Mouse (Mus musculus) lung, postnatal 10 days (tissue): ENCODE measurements around the gene Twsg1.
"Not testable (repeated sequence)": the region's sequence is repeated elsewhere in the genome, so short reads cannot be mapped to it uniquely, and the experiment has no call there.

Experiments
- DNase-seq: peaks from one replicate; pipeline ENCODE4 v3.0.0; 2021

The Twsg1 gene

DNA sequence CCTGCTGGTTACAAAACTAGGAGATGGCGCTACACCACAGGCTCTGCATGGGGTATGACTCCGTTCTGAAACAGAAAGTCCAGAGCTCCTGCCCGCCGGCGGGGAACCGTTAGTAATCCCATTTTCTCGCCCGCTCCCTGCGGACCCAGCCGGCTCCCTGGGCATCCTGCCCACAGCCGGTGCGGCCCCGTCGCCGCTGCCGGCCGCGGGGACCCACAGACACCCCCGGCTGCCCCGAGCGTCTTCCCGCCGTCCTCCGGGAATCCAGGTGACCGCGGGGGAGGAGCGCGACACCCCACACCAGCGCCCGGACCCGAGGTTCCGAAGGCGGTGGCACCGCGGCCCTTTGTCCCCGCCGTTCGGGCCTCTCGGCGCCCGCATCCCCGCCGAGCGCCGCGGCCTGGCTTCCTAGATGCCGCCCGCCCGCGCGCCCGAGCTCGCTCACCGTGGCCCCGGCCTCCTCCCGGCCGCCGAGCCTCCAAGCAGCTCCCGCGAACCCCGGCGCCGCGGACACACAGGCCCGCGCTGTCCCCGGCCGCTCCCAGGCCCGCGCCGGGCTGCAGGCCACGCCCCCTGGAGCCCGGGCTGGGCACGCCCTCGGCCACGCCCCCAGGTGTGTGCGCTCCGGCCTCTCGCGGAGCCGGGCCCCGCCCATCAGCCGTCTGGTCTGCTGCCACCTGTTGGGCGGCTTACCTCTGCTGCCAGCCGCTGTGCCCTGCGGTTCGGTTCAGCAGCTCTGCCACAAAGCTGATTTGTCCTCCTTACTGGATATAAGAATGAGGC lies at the start of gene Twsg1:
Gene Twsg1, minus strand, starts transcription at position 605 of the 783 bp plus-strand sequence.
- peak; percentile 93 for DNase-seq

DNA sequence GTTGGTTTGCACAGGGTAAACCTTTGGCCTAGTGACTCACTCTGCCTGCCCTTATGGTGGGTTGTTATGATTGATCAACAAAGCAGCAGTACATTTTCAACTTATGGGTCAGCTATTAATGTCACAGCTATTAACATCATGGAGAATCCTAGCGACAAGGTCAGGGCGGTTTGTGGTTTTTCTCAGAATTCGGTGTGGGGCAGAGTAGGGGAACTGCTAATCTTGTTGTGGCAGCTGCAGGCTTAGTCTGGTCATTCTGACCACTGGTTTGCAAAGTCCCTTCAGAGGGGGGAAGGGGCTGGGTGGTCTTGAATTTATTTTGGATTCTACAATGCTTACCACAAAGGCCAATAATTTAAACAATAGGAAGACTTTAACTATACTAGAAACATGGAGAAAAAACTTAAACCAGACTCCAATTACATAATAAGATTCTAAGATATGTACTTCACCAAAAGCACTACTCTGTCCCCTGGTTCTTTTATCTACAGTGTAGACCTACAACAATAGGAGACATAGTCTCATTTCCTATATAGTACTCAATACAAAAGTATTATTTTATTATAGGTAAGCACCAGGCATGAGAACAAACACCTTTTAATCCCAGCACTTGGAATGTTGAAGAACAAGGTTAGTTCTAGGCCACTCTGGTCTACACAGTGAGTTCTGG lies 37.3 kb upstream of the Twsg1 start:
- DNase-seq, result no peak

DNA sequence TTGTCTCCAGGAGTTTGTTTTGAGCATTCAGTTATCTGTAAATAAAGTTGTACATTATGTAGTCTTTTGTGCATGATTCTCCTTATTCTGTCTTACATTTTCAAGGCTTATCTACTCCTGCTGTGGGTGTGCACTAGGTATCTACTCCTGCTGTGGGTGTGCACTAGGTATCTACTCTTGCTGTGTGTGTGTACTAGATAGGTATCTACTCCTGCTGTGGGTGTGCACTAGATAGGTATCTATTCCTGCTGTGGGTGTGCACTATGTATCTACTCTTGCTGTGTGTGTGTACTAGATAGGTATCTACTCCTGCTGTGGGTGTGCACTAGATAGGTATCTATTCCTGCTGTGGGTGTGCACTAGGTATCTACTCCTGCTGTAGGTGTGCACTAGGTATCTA lies 25.7 kb upstream of the Twsg1 start:
- DNase-seq, result not testable (repeated sequence)

DNA sequence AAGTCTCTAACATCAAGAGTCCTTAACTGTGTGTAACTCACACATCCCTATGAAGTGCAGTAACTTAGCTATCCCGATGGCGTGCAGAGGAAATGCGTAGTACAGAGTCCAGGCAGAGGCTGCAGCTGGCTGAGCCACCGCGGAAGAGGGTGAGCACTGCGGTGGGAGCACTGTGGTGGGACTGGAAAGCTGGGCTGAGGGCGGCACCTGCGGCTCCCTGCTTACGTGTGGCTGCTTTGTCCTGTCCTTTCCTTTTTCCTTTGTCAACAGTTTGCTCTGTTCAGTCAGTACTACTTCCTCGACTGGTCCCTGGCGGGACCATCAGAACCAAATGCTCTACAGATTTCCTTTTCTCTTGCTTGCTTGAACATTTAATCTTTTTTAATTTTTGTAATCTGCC lies 16.7 kb upstream of the Twsg1 start:
- DNase-seq, result no peak

DNA sequence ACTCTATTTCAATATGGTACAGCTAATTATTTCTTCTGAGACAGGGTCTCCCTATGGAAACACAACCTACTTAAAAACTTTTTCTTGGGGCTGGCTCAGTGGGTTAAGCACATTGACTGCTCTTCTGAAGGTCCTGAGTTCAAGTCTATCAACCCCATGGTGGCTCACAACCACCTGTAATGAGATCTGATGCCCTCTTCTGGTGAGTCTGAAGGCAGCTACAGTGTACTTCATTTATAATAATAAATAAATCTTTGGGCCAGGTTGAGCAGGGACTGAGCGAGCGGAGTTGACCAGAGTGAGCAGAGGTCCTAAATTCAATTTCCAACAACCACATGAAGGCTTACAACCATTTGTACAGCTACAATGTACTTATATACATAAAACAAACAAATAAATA lies 11.2 kb upstream of the Twsg1 start:
- DNase-seq, result no peak

DNA sequence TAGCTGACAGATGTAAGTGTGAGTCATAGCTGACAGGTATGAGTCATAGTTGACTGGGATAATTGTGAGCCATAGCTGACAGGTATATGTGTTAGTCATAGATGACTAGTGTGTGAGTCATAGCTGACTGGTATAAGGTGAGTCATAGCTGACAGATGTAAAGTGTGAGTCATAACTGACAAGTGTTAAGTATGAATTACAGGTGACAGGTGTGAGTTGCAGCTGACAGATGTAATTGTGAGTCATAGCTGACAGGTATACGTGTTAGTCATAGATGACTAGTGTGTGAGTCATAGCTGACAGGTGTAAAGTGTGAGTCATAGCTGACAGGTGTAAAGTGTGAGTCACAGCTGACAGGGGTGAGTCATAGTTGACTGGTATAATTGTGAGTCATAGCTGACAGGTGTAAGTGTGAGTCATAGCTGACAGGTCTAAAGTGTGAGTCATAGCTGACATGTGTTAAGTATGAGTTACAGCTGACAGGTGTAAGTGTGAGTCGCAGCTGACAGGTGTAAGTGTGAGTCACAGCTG lies 10.6 kb upstream of the Twsg1 start:
- DNase-seq, result no peak

DNA sequence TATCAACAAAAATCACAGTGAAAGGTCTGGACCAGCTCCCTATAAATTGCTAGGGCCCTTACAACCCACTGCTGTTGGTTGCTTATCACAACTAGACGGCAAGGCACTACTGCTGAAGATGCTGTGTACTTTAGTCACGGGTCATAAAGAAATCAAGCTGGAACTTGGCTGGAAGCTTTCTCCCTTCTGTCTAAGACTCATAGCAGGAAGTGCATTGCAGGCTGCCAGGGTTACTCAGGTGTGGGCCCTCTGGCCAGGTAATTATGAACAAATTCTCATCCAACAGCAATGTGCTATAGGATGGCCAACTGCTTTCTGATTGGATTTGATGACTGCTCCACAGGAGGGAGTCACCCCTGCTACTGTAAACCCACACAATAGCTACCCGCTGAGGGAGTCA lies 8.0 kb upstream of the Twsg1 start:
- DNase-seq, result no peak

DNA sequence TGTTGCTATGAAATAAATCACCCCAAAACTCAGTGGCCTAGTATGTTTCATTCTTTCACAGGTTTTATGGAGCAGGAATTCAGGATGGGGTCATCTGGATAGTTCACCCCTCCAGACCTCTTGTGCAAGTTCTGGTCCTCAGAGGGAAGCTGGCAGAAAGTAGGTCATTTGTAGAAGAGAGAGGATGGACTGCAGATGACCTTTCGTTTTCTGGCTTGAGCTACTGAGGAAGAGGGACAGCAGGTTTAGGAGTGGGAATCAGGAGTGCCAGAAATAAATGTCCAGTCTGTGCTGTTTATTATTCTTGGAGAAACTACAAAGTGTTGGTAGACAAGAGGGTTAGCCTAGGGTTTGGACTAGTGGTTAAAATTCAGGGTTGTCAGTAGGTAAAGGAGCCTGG lies 7.3 kb upstream of the Twsg1 start:
- DNase-seq, result no peak

DNA sequence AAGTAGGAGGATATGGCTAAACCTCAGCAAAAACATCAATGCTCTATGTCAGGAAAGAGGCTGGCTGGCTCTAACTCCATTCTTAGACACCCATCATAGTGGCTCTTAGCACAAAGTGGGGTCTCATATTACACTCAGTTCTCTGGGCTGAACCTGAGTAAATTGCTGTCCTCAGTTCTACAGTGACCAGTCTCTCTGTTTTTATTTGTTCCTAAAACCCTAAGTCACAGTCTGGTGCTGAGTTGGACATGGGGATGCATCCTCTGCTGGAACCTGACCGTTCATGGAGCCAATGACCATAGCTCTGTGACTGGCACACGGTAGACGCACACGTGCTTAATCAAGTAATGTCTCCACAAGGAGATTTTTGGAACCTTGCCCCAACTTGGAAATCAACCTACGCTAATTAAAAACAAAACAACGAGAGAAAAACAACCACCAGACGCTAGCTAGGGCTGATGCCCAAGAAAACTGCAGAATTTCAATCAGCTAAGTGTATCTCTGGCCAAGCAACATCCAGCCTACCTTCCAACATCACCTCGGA lies 6.8 kb upstream of the Twsg1 start:
- no peak for DNase-seq

DNA sequence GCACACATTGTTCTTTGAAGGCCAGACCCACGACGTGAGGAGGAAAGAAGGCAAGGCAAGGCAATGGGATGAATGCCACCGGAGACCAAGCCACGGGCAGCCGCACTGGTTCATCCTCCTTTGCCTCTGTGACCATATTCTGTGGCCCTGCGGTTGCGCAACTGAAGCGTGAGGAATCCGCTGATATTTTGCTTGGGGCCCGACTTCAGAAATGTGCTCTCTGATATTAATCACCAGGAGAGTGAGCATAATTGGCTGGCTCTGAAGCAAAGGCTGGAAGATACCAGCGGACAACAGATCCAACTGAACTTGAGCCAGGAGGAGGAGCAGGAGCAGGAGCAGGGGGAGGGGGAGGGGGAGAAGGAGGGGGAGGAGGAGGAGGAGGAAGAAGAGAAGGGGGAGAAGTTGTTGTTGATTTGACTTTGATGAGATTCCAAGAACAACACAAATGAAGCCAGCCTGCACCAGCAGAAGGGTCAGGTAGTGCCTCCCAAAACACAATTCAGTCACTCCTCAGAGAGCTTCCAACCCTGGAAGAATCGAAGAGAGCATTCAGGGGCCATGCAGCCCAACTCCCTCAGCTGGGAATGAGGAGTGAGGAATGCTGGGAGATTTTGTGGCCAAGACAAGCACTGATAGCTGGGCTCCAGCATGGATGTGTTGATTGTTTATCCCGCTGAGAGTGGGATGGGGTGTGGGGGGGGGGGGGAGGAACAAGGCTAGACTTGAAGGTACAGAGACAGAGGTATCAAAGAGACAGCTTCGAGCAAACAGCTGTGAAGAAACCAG lies 6.2 kb upstream of the Twsg1 start:
- peak; percentile 69 for DNase-seq

DNA sequence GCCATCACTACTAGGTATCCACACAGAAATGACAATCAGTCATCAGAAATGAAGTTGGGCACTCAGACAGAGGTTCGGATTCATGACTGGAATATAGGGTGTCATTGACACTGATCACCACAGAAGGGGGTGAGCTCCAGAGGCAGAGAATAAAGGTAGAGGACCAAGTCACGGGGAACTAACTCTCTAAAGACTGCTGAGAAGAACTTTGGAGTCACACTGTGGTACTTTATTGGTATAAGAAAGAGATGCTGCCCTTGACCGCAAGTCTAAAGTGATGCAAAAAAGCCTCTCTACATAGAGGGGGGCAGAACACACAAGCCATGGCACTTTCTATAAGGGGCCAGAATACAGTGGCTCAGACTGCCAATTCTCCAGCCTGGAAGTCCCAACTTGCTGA lies 5.1 kb upstream of the Twsg1 start:
- no peak for DNase-seq

DNA sequence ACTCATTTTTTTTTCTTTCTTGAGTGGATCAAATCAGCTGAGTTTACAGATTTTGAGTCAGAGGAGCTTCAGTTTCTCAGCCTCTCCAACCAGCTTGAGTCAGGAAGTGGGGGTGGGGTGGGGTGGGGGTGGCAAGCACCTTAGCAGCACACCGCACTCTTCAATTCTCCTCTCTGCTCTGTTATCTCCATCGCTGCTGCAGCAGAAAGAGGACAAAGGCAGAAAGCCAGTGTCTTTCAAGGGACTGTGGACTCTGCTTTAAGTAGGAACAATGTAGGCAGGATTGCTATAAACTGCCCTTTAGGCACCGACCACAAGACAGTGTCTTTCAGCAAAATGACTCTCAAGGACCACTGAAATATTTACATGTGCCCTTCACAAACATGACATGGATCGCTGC lies 2.9 kb upstream of the Twsg1 start:
- DNase-seq, result no peak

DNA sequence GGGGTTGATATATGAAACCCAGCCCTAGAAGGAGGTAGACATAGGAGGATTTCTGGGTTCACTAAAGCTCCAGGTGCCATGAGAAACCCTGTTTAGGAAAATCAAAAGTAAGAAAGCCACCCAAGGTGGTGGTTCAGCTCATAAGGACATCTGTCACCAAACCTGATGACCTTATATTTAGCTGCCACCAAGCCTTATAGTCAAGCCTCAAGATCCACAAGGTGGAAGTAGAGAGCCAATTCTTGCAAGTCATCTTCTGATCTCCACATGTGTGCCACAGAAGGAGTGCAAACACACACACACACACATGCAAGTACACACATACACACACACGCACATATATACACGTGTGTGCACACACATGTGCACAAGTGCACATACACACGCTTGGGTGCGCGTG lies 1.1 kb upstream of the Twsg1 start:
- DNase-seq, result peak; percentile 31

DNA sequence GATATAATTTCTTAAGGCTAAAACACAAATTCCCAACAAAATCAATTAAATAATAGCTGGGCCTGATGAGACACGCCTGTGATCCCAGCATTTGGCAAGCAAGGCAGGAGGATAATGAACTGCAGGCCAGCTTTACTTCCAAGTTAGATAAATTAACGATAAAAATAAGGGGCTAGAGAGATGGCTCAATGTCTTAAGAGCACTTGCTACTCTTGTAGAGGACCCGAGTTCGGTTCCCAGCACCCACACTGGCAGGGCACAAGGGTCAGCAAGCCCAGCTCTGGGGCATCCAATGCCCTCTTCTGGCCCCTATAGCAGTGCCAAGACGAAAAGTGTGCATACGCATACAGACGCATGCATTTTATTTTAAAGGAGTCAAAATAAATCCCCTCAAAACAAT lies 843 bp downstream of the Twsg1 start:
- no peak for DNase-seq

DNA sequence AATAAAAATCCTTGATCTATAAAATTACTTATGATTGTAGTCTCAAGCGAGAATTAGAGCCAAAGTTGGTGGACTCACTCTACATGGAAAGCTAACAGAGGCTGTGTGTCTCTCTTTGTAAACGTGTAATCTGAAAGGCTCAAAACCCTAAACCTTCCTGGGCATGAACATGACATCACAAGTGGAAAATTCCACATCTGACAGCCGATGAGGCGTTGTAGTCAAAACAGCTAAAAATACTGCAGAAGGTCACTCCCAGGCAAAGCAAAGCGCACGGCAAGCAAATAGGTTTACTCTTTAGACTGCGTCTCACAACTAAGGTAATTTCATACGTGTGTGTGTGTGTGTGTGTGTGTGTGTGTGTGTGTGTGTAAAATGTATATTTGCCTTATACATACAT lies 3.7 kb downstream of the Twsg1 start:
- DNase-seq, result peak; percentile 22

DNA sequence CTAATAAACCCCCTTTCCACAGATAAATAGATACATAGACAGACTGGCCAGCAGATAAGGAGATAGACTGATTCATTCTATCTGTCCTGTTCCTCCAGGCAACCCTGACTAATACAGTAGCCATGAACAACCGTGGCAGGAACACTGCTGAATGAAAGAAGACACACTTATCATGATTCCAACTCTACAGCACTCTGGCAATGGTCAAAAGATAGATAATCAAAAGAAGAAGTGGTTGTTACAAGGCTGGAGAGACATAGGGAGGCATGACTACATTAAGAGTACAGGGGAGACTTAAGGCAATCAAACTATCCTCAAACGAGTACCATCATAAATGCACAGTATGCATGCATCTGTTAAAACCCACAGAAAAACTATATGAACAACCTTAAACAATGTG lies 5.6 kb downstream of the Twsg1 start:
- no peak for DNase-seq

DNA sequence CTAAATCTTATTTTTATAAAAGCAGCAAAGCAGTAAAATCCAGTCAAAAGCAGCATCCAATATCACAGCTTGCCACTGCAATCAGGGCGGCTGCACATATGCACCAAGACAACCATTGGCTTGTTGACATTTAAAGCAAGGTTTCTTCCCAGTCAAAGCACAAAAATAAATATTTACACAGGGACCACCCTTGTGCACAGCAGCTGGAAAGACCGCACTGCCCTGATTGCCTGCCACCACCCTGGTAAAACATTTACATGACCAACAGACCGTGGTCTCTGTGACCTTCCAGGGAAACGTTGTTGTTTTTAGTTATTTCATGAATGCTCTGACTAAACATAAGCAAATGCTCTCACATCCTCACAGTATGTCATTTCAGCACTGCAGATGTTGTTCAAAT lies 8.6 kb downstream of the Twsg1 start:
- peak; percentile 19 for DNase-seq

DNA sequence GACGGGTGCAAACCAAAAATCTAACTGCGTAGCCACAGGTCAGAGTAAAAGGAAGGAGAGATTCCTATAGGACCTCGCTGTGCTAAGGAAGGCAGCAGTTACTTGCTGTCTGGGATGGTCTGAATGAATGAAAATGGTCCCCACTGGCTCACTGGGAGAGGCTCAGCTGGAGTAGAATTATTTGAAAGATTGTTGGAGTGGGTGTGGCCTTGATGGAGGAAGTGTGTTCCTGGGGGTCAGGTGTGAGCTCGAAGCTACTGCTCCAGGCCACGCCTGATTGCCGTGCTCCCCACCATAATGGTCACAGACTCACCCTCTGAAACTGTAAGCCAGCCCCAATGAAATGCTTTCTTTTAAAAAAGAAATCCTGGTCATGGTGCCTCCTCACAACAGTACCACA lies 9.8 kb downstream of the Twsg1 start:
- DNase-seq, result no peak

DNA sequence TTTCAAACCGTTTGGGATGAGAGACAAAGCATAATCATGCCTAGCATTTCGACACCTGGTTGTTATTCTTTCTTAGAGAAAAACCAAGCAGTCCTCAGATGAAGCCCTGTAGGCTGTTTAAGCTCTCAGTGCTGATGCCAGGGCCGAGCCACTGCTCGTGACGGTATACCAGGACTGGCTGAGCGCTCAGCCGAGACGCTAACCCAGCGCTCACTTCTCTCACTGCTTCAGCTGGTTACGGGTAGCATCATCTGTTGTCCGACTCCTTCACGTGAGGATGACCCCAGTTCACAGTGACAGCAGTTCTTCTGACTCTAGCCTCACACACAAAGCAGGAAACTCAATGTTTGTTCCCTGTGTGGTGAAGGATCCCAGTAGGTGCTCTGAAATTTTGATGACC lies 10.8 kb downstream of the Twsg1 start:
- no peak for DNase-seq

DNA sequence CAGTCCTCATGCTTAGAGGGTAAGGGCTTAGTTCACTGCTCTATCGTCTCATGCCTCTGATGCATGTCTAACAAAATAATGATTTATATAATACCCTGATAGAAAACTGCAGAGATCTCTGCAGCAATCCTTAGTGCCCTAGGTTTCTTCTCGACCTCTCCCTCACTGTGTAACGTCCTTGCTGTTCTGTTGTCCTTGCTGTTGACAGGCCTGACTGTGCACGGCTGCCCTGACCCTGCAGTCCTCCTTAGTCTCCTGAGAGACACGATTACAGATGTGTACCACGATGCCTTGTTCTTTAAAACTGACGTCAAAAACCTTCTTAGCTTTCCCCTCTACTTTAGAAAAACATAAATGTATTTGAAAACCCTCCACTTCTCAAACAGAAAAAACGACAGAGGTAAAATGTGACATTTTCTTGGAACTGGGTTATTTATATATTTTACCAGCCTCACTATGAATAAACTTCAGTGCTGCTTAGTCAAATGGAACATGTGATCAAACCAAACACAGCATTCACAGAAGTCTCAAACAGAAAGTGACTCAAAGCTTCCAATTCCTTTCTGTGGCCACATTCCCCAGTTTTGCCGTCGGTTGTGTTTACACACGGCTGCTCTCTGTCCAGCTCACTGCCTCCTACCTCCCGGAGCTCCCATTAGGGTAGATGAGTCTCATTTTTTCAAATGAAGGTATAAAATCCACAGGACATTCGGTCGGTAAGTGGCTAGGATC lies 11.4 kb downstream of the Twsg1 start:
- DNase-seq, result peak; percentile 33

DNA sequence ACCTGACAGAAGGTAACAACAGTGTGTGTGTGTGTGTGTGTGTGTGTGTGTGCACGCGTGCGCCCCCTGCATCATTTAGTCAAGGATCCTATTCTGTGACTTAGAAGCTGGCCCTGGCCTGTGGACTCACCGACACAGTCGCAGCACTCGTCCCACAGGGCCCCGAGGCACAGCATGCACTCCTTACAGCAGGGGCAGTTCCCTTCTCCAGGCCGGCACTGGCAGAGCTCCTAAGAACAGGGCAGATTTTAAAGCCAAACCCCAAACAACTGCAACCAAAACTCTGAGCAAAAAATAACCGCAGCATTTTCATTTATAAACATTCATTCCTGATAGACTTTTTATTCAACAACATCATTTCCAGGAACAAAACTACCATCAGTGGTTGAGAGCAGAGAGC lies 13.4 kb downstream of the Twsg1 start:
- peak; percentile 42 for DNase-seq

DNA sequence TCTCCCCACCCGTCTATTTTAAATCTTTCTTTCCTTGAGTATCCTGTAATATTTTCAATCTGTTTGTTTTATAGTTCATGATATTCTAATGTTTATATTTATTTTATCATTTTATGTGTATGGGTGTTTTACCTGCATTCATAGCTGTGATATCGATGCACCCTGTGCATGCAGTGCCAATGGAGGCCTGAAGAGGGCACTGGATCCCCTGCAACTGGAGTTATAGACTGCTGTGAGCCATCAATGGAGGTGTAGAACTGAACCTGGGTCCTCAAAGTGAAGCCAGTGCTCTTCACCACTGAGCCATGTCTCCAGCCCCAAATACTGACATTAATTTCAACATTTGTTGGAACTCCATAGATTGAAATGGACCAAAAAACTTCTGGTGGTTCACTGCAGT lies 17.3 kb downstream of the Twsg1 start:
- DNase-seq, result no peak

DNA sequence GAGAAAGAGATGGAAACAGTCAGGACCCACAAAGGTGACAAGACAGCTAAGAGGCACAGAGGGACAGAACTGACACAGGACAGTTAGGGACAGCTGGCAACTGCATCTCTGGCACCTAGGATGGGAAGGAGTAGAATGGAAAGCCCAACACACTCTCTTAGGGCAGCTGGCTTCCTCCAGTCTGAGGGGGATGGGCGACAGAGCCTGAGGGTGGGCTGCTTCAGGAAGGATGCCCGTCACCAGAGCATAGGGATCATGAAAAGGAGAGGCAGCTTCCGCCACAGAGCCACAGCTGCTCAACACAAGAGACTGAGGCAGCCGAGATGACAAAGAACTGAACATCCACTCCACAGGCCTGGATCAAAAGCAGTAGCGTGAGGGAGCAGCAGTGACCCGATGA lies 19.5 kb downstream of the Twsg1 start:
- peak; percentile 40 for DNase-seq
